Mouse (Mus musculus) stomach, embryonic 14.5 days (tissue): ENCODE results near the gene 5830473C10Rik. TPM values are rescaled to one million over a fixed set of nuclear protein-coding genes. Genes with fewer than 3 reads are reported as not detected.

Experiments used
- ATAC-seq: fragments of 200-750 bp; cut with Nextera tagmentation; 2 replicates; pipeline ENCODE4 v1.8.0; 2017; ENCODE audit warnings: low read depth, moderate TSS enrichment; ENCODE audit not compliant: insufficient number of reproducible peaks, insufficient read depth, low FRiP score
- H3K27ac ChIP-seq: fragments of 300-500 bp; sonication (generic); 2 replicates; pipeline ENCODE4 v1.5.1; 2014; ENCODE audit warnings: mild to moderate bottlenecking, low read length, moderate library complexity, mixed read lengths
- H3K27me3 ChIP-seq: fragments of 300-500 bp; sonication (generic); 2 replicates; pipeline ENCODE4 v1.6.1; 2014; ENCODE audit warnings: low read length, control low read depth, mixed read lengths; ENCODE audit not compliant: control insufficient read depth, insufficient read depth
- H3K36me3 ChIP-seq: fragments of 300-500 bp; sonication (generic); 2 replicates; pipeline ENCODE4 v1.6.1; 2014; ENCODE audit warnings: mild to moderate bottlenecking, control low read depth, low read length, moderate library complexity, mixed read lengths; ENCODE audit not compliant: control insufficient read depth, insufficient read depth
- H3K4me1 ChIP-seq: fragments of 300-500 bp; sonication (generic); 2 replicates; pipeline ENCODE4 v1.6.1; 2014; ENCODE audit warnings: low read length, control low read depth, mixed read lengths; ENCODE audit not compliant: control insufficient read depth, insufficient read depth
- H3K4me2 ChIP-seq: fragments of 300-500 bp; sonication (generic); replicated peaks from 2 replicates; pipeline ENCODE4 v1.6.1; 2014; ENCODE audit warnings: low read depth, low read length, control low read depth
- H3K4me3 ChIP-seq: fragments of 300-500 bp; sonication (generic); 2 replicates; pipeline ENCODE4 v1.5.1; 2014; ENCODE audit warnings: low read depth, low read length, control low read depth
- H3K9ac ChIP-seq: fragments of 300-500 bp; sonication (generic); replicated peaks from 2 replicates; pipeline ENCODE4 v1.6.1; 2014; ENCODE audit warnings: low read depth, mild to moderate bottlenecking, control low read depth, low read length, moderate library complexity, mixed read lengths
- H3K9me3 ChIP-seq: fragments of 300-500 bp; sonication (generic); 2 replicates; pipeline ENCODE4 v1.6.1; 2016; ENCODE audit warnings: low read depth, low read length, control low read depth; ENCODE audit not compliant: control insufficient read depth
- WGBS: fragments of 180-500 bp; shearing (Covaris S2); extraction: QIAGEN DNeasy Blood & Tissue Kit; methylation state at CpG from one replicate; pipeline ENCODE4 v1.1.7; 2014; 5-methylcytosine and 5-hydroxymethylcytosine counted together
- polyA plus RNA-seq: library from polyadenylated mRNA; unstranded; fragments of >200 nt; fragmentation: Nextera tagmentation; extraction: Ambion mirVana; gene quantifications from 2 replicates; pipeline ENCODE4 v1.2.1, GENCODE M21; 2014

The 5830473C10Rik gene
- polyA plus RNA-seq, 1 experiment from 2014 or later, result 0.19 TPM

GRCm38 (mm10) chr5:90564161-90564560 is 3.3 kb downstream of the 5830473C10Rik start:
- Histone ChIP-seq H3K4me2 (no peak overlapping the region), H3K27me3 (no peaks in the 10 kb centered on the region), H3K36me3 (no peaks in the 10 kb centered on the region), H3K4me3 (no peak overlapping the region), H3K27ac (no peak overlapping the region), H3K9ac (no peak overlapping the region), H3K9me3 (no peaks in the 10 kb centered on the region), H3K4me1 (peaks cover 10% of the 10 kb centered on the region; the same call in 1 of the 2 replicates)
- no peak for ATAC-seq
- WGBS, result 91% methylated on average over 4 of the region's 4 CpGs

DNA sequence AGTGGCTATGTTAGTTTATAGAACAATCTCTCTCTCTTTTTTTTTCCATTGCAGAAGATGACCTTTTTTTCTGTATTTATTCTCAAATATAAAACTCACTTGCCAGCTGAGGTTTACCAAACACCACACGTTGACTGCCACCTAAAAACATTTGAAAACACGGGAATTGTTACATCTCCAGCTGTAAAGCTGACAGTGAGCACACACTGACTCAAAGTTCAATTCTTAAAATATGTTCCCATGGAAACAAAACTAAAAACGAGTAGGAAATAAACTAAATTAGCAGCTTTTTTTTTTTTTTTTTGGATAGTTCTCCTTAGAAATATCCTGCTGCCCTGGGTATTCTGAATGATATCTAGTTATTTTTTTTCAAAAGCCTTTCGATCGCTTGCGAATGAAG is 4.3 kb downstream of the 5830473C10Rik start:
- no peak for ATAC-seq
- no peaks in the 10 kb centered on the region for H3K9me3 ChIP-seq
- no peak overlapping the region for H3K4me2 ChIP-seq
- no peak overlapping the region for H3K27ac ChIP-seq
- WGBS, result 75% methylated on average over 6 of the region's 6 CpGs
- H3K9ac ChIP-seq, result no peak overlapping the region
- no peaks in the 10 kb centered on the region for H3K27me3 ChIP-seq
- H3K4me3 ChIP-seq, result no peak overlapping the region
- H3K4me1 ChIP-seq, result peaks cover 14% of the 10 kb centered on the region; the same call in 1 of the 2 replicates
- H3K36me3 ChIP-seq, result no peaks in the 10 kb centered on the region

- WGBS, result 68% methylated on average over 5 of the region's 5 CpGs
- H3K27me3 ChIP-seq, result no peaks in the 10 kb centered on the region
- H3K9ac ChIP-seq, result no peak overlapping the region
- H3K9me3 ChIP-seq, result no peaks in the 10 kb centered on the region
- ATAC-seq, result 0 out of 2 replicates have a peak, but pooled peaks have one; percentile 28
- H3K36me3 ChIP-seq, result no peaks in the 10 kb centered on the region
- H3K4me1 ChIP-seq, result peaks cover 19% of the 10 kb centered on the region; the same call in 1 of the 2 replicates
- H3K4me2 ChIP-seq, result no peak overlapping the region
- no peak overlapping the region for H3K4me3 ChIP-seq
- H3K27ac ChIP-seq, result no peak overlapping the region
These were observed 6.9 kb downstream of the 5830473C10Rik start for GRCm38 (mm10) chr5:90567788-90568187.

- no peak overlapping the region for H3K27ac ChIP-seq
- H3K4me3 ChIP-seq, result no peak overlapping the region
- ATAC-seq, result peak; percentile 53
- no peaks in the 10 kb centered on the region for H3K27me3 ChIP-seq
- no peak overlapping the region for H3K4me2 ChIP-seq
- H3K4me1 ChIP-seq, result peaks cover 19% of the 10 kb centered on the region; the same call in 1 of the 2 replicates
- no peaks in the 10 kb centered on the region for H3K36me3 ChIP-seq
- no peaks in the 10 kb centered on the region for H3K9me3 ChIP-seq
- H3K9ac ChIP-seq, result no peak overlapping the region
These were observed 7.4 kb downstream of the 5830473C10Rik start for GRCm38 (mm10) chr5:90568338-90568737.

- no peak for ATAC-seq
- no peaks in the 10 kb centered on the region for H3K9me3 ChIP-seq
- H3K4me3 ChIP-seq, result no peak overlapping the region
- 9% methylated on average over 3 of the region's 3 CpGs for WGBS
- no peaks in the 10 kb centered on the region for H3K36me3 ChIP-seq
- H3K27me3 ChIP-seq, result no peaks in the 10 kb centered on the region
- H3K4me2 ChIP-seq, result no peak overlapping the region
- H3K4me1 ChIP-seq, result peaks cover 19% of the 10 kb centered on the region; the same call in 1 of the 2 replicates
- H3K27ac ChIP-seq, result no peak overlapping the region
- H3K9ac ChIP-seq, result no peak overlapping the region
These were observed 10.3 kb downstream of the 5830473C10Rik start for GRCm38 (mm10) chr5:90571216-90571615.

- Histone ChIP-seq H3K36me3 (no peaks in the 10 kb centered on the region), H3K27me3 (no peaks in the 10 kb centered on the region), H3K9ac (no peak overlapping the region), H3K27ac (no peak overlapping the region), H3K4me2 (no peak overlapping the region), H3K9me3 (no peaks in the 10 kb centered on the region), H3K4me3 (no peak overlapping the region), H3K4me1 (no peaks in the 10 kb centered on the region)
- WGBS, result 28% methylated on average over 9 of the region's 9 CpGs
- ATAC-seq, result no peak
These were observed 16.8 kb downstream of the 5830473C10Rik start for GRCm38 (mm10) chr5:90577751-90578150.

- Histone ChIP-seq H3K4me1 (no peaks in the 10 kb centered on the region), H3K4me2 (no peak overlapping the region), H3K27ac (no peak overlapping the region), H3K4me3 (no peak overlapping the region), H3K27me3 (no peaks in the 10 kb centered on the region), H3K9me3 (no peaks in the 10 kb centered on the region), H3K36me3 (no peaks in the 10 kb centered on the region), H3K9ac (no peak overlapping the region)
- ATAC-seq, result no peak
- WGBS, result 91% methylated on average over 9 of the region's 9 CpGs
These were observed 18.6 kb downstream of the 5830473C10Rik start for GRCm38 (mm10) chr5:90579556-90579955.

DNA sequence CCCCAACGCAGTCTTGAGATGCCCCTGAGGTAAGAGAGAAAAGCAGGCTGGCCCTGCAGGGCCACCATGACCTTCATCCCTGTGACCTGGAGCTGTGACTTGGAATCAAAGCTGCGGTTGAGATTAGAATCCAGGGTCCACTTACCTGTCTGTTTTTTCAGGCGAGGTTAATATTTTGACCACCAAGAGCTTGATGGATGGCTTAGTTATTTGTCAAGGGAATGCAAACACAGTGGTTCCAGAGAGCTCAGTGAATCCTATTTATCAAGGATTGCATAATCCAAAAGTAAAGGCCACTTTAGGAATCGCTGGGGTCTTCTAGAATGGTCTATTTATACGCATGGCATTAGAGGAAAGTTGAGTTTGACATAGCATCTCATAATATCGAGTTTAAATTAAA is 21.3 kb downstream of the 5830473C10Rik start:
- Histone ChIP-seq H3K4me3 (no peak overlapping the region), H3K27ac (no peak overlapping the region), H3K4me2 (no peak overlapping the region), H3K36me3 (no peaks in the 10 kb centered on the region), H3K9ac (no peak overlapping the region), H3K4me1 (no peaks in the 10 kb centered on the region), H3K9me3 (no peaks in the 10 kb centered on the region), H3K27me3 (no peaks in the 10 kb centered on the region)
- no peak for ATAC-seq
- WGBS, result 57% methylated on average over 6 of the region's 6 CpGs

- 84% methylated on average over 7 of the region's 7 CpGs for WGBS
- H3K4me2 ChIP-seq, result no peak overlapping the region
- no peak for ATAC-seq
These were observed 23.9 kb downstream of the 5830473C10Rik start for GRCm38 (mm10) chr5:90584799-90585198.

More at GRCm38 (mm10) chr5:90584799-90585198, 23.9 kb downstream of the 5830473C10Rik start:
- Histone ChIP-seq H3K4me1 (no peaks in the 10 kb centered on the region), H3K36me3 (no peaks in the 10 kb centered on the region), H3K27ac (no peak overlapping the region), H3K9me3 (no peaks in the 10 kb centered on the region), H3K4me3 (no peak overlapping the region), H3K9ac (no peak overlapping the region), H3K27me3 (no peaks in the 10 kb centered on the region)
